8 mouse cellular contexts compared by ENCODE assay signal in genomic region chr17:65930960-65931359, GRCm38 (mm10). TPM values are rescaled to one million over a fixed set of nuclear protein-coding genes. Genes with fewer than 3 reads are reported as not detected.
DNase-seq lines count a peak whose midpoint lies in the region; ATAC-seq and TF ChIP-seq lines count a peak whose summit lies in the region.

No protein-coding gene starts in this region.

- no peak overlapping the region for H3K27ac ChIP-seq in heart, embryonic 12.5 days (ENCODE audit: poor library complexity, severe bottlenecking)

- DNase-seq in heart, adult 11 months = peak; percentile 98
- DNase-seq in 3T3-L1 (ENCODE audit: low read depth, low spot score) = peak; percentile 98
- peak; percentile 58 for DNase-seq in cerebellum, adult 8-10 months
- DNase-seq in lung, adult 2 months = peak; percentile 49
- DNase-seq in natural killer cell, adult 2 months (ENCODE audit: low spot score in 2 of 2) = no peak
- no peak for DNase-seq in embryo, embryonic 10.5 days (ENCODE audit: low spot score)

- no peaks in the 10 kb centered on the region for H3K27me3 ChIP-seq in heart, embryonic 12.5 days (replicated peaks)

- peak; percentile 40; the same call in 1 of the 2 replicates for TF ChIP-seq POLR2A in lung, adult 2 months (IDR thresholded peaks at IDR 0.05; ENCODE audit: borderline replicate concordance, extremely low read depth, low read depth, low read length)

- no peak overlapping the region for H3K4me2 ChIP-seq in heart, embryonic 12.5 days

- WGBS in heart, embryonic 12.5 days = 75% methylated on average over 6 of the region's 6 CpGs
- 47% methylated on average over 6 of the region's 6 CpGs for WGBS in lung, adult 2 months

- no peak for ATAC-seq in heart, embryonic 12.5 days (ENCODE audit: insufficient number of reproducible peaks, low FRiP score)
- peak; percentile 99 for ATAC-seq in granulocyte monocyte progenitor cell, adult 5-6 weeks (replicated peaks; ENCODE audit: poor library complexity, severe bottlenecking)

- peaks cover 58% of the 10 kb centered on the region for H3K36me3 ChIP-seq in heart, embryonic 12.5 days

- peaks cover 5% of the 10 kb centered on the region; the same call in 1 of the 2 replicates for H3K9me3 ChIP-seq in heart, embryonic 12.5 days (replicated peaks)

- peaks cover 8% of the 10 kb centered on the region for H3K4me1 ChIP-seq in heart, embryonic 12.5 days (replicated peaks)
- peaks cover 7% of the 10 kb centered on the region for H3K4me1 ChIP-seq in lung, adult 2 months (ENCODE audit: control insufficient read depth, insufficient read depth, low read length)

- no peak overlapping the region for H3K4me3 ChIP-seq in heart, embryonic 12.5 days
- H3K4me3 ChIP-seq in lung, adult 2 months (replicated peaks; ENCODE audit: extremely low read depth, low read depth, low read length) = no peak overlapping the region

- H3K9ac ChIP-seq in heart, embryonic 12.5 days = no peak overlapping the region

- TF ChIP-seq CTCF in lung, adult 2 months (IDR thresholded peaks at IDR 0.05; ENCODE audit: insufficient read depth, low read length) = no peak

RNA-seq across cellular contexts. Expression of gene Twsg1, which starts 20.1 kb away (rescaled TPM):
- polyA plus RNA-seq in heart, embryonic 12.5 days (2016; fragmentation: Nextera tagmentation; extraction: Ambion mirVana) = 109 TPM in 2 replicates
- total RNA-seq in granulocyte monocyte progenitor cell, adult 5-6 weeks (2014; fragmentation: Nextera tagmentation) = 13.2 and 28.0 TPM in 2 replicates
- total RNA-seq in granulocyte monocyte progenitor cell, adult 5-6 weeks (2017) = 10.5 and 10.8 TPM in 2 replicates
- polyA plus RNA-seq in lung, adult 2 months (2012; rRNA removed) = 85.2 and 92.5 TPM in 2 replicates

RNA-seq across cellular contexts. Expression of gene Ralbp1, which starts 45.4 kb away (rescaled TPM):
- 40.9 and 41.1 TPM in 2 replicates for polyA plus RNA-seq in heart, embryonic 12.5 days (2016; fragmentation: Nextera tagmentation; extraction: Ambion mirVana)
- total RNA-seq in granulocyte monocyte progenitor cell, adult 5-6 weeks (2014; fragmentation: Nextera tagmentation) = 40.5 and 41.4 TPM in 2 replicates
- 71.5 and 76.3 TPM in 2 replicates for total RNA-seq in granulocyte monocyte progenitor cell, adult 5-6 weeks (2017)
- polyA plus RNA-seq in lung, adult 2 months (2012; rRNA removed) = 55.1 and 60.5 TPM in 2 replicates

Comparison
In these comparisons a context has a peak if more than half of its experiments do, and no peak if none do; other contexts are left out.
1. DNase-seq: peak in heart, adult 11 months (single experiment), 3T3-L1 (single experiment), cerebellum, adult 8-10 months (single experiment) and lung, adult 2 months (single experiment); none in natural killer cell, adult 2 months (0 of 2) and embryo, embryonic 10.5 days (single experiment).